ENCODE assay signal across 16 mouse cellular contexts in the genomic region with DNA sequence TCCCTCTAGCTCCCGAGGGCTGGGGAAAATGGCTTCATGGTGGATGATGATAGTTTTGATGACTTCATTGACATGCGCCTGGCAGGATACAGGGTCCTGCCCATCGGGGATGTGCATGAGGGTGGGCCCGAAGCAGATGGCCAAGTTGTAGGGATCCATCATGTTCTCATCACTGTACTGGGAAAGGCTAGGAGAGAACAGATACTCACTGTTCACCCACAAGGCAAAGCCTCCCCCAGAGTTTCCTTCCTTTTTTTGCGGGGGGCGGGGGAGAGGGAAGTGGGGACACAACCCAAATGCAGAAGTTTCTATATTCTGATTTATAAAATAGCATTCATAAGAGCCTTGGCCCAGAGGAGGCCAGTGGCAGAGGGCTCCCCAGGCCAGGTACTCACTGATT. TPM values are rescaled to one million over a fixed set of nuclear protein-coding genes. Genes with fewer than 3 reads are reported as not detected.
A peak's percentile ranks its signal among the peaks of the same experiment; 100 is the strongest.
DNase-seq lines count a peak whose midpoint lies in the region; ATAC-seq and TF ChIP-seq lines count a peak whose summit lies in the region.
"Had no signal": no experiment of that assay in that cellular context is flagged by ENCODE, and none has a peak within 500 bp of the region (broad histone marks: within the 10 kb centered on the region; RNA-seq: fewer than 3 reads in every experiment).

No protein-coding gene starts in this region.

- DNase-seq in heart, adult 2 months: peak; percentile 16 to 25
- DNase-seq in heart, postnatal 36 days: no peak
- peak; percentile 16 to 20 for DNase-seq in lung, adult 18-20 months
- DNase-seq in lung, postnatal 0 days (ENCODE audit: low spot score): no peak
- DNase-seq in left cerebral cortex, postnatal 4 days: no peak
- no peak for DNase-seq in natural killer cell, adult 2 months (ENCODE audit: low spot score in 2 of 2)
- DNase-seq: cerebellum, adult 8-10 months; kidney, adult 11 months; kidney, postnatal 4 days; liver, embryonic 13.5 days; midbrain, embryonic 14.5 days; right cerebral cortex, postnatal 14 days had no signal

- TF ChIP-seq EP300 in heart, adult 2 months (IDR thresholded peaks at IDR 0.05; ENCODE audit: insufficient read depth, low read depth, low read length): no peak
- no peak for TF ChIP-seq EP300 in lung, postnatal 0 days (IDR thresholded peaks at IDR 0.05)

- 77% methylated on average over 6 of the region's 6 CpGs for WGBS in heart, adult 2 months
- 86% methylated on average over 6 of the region's 6 CpGs for WGBS in lung, postnatal 0 days

- no peak overlapping the region for H3K4me3 ChIP-seq in heart, adult 2 months
- H3K4me3 ChIP-seq in lung, postnatal 0 days (ENCODE audit: low read depth, low read length): no peak overlapping the region
- H3K4me3 ChIP-seq: embryonic facial prominence, embryonic 15.5 days; hindbrain, embryonic 15.5 days; liver, embryonic 13.5 days had no signal

- no peak for TF ChIP-seq CTCF in heart, adult 2 months (IDR thresholded peaks at IDR 0.05)
- TF ChIP-seq CTCF in lung, postnatal 0 days (IDR thresholded peaks at IDR 0.05): no peak

- no peaks in the 10 kb centered on the region for H3K36me3 ChIP-seq in heart, adult 2 months (ENCODE audit: control insufficient read depth, insufficient read depth, low read length)
- no peaks in the 10 kb centered on the region for H3K36me3 ChIP-seq in lung, postnatal 0 days (ENCODE audit: insufficient read depth, low read length)
- H3K36me3 ChIP-seq: liver, embryonic 13.5 days had no signal

- H3K9ac ChIP-seq in heart, adult 2 months (ENCODE audit: low read depth, low read length): no peak overlapping the region
- no peak overlapping the region for H3K9ac ChIP-seq in lung, postnatal 0 days (replicated peaks; ENCODE audit: low read depth)
- H3K9ac ChIP-seq: embryonic facial prominence, embryonic 15.5 days; hindbrain, embryonic 15.5 days; liver, embryonic 13.5 days had no signal

- no peaks in the 10 kb centered on the region for H3K79me2 ChIP-seq in heart, adult 2 months (replicated peaks; ENCODE audit: control insufficient read depth, insufficient read depth, low read length)

- H3K27me3 ChIP-seq in heart, adult 2 months (ENCODE audit: control insufficient read depth, insufficient read depth, low read length): no peaks in the 10 kb centered on the region
- no peaks in the 10 kb centered on the region for H3K27me3 ChIP-seq in lung, postnatal 0 days (replicated peaks; ENCODE audit: insufficient read depth, low read length)
- H3K27me3 ChIP-seq: embryonic facial prominence, embryonic 15.5 days; hindbrain, embryonic 15.5 days; liver, embryonic 13.5 days had no signal

- no peak overlapping the region for H3K4me2 ChIP-seq in lung, postnatal 0 days (replicated peaks; ENCODE audit: low read depth, low read length)
- H3K4me2 ChIP-seq: embryonic facial prominence, embryonic 15.5 days; hindbrain, embryonic 15.5 days; liver, embryonic 13.5 days had no signal

- ATAC-seq in lung, postnatal 0 days: no peak
- ATAC-seq in granulocyte monocyte progenitor cell, adult 5-6 weeks (replicated peaks; ENCODE audit: poor library complexity, severe bottlenecking): peak; percentile 89
- peak; percentile 22; the same call in 1 of the 2 replicates for ATAC-seq in neutrophil, adult 5-6 weeks (ENCODE audit: extremely low read depth, insufficient number of reproducible peaks, low FRiP score, poor library complexity, severe bottlenecking)

- intact Hi-C loops in heart, adult 2 months (cut with DNase I): no loop called here
- intact Hi-C loops in heart, postnatal 36 days (cut with DNase I): no loop called here
- intact Hi-C loops in left cerebral cortex, postnatal 4 days (cut with DNase I): no loop called here

- H3K4me1 ChIP-seq in heart, adult 2 months (ENCODE audit: control insufficient read depth, insufficient read depth, low read length): no peaks in the 10 kb centered on the region
- no peaks in the 10 kb centered on the region for H3K4me1 ChIP-seq in lung, postnatal 0 days (ENCODE audit: insufficient read depth, low read depth, low read length)
- H3K4me1 ChIP-seq: embryonic facial prominence, embryonic 15.5 days; hindbrain, embryonic 15.5 days; liver, embryonic 13.5 days had no signal

- H3K27ac ChIP-seq in heart, adult 2 months: no peak overlapping the region
- no peak overlapping the region for H3K27ac ChIP-seq in lung, postnatal 0 days (ENCODE audit: low read length)
- H3K27ac ChIP-seq: embryonic facial prominence, embryonic 15.5 days; hindbrain, embryonic 15.5 days; liver, embryonic 13.5 days had no signal

- TF ChIP-seq POLR2A in heart, adult 2 months (IDR thresholded peaks at IDR 0.05; ENCODE audit: insufficient read depth, low read depth, low read length): no peak

- H3K9me3 ChIP-seq in lung, postnatal 0 days (ENCODE audit: low read length): no peaks in the 10 kb centered on the region
- H3K9me3 ChIP-seq: embryonic facial prominence, embryonic 15.5 days; hindbrain, embryonic 15.5 days; liver, embryonic 13.5 days had no signal

RNA-seq across cellular contexts. Expression of a gene that starts 42.4 kb away (rescaled TPM):
- 1 to 10 TPM; 1.3 to 1.6 TPM for total RNA-seq in heart, adult 2 months (2021)
- 0.53 and 0.66 TPM in 2 replicates for polyA plus RNA-seq in heart, adult 2 months (2012; rRNA removed)
- 1 to 10 TPM; 1.5 to 2.1 TPM for total RNA-seq in heart, postnatal 36 days (2021)
- polyA plus RNA-seq in lung, postnatal 0 days (2015; fragmentation: Nextera tagmentation; extraction: Ambion mirVana): 7.6 and 8.1 TPM in 2 replicates
- total RNA-seq in granulocyte monocyte progenitor cell, adult 5-6 weeks (2014; fragmentation: Nextera tagmentation): 41.5 and 45.1 TPM in 2 replicates
- 59.5 and 64.1 TPM in 2 replicates for total RNA-seq in granulocyte monocyte progenitor cell, adult 5-6 weeks (2017)
- 14.9 and 15.2 TPM in 2 replicates for total RNA-seq in neutrophil, adult 5-6 weeks (2017)
- 10 to 100 TPM in 1 of 2 experiments, 1 to 10 TPM in 1; 9.4 to 10.5 TPM for total RNA-seq in left cerebral cortex, postnatal 4 days (2021)

Comparison
In these comparisons a context has a peak if more than half of its experiments do, and no peak if none do; other contexts are left out.
1. DNase-seq: peak in heart, adult 2 months (2 of 2) and lung, adult 18-20 months (2 of 2); none in heart, postnatal 36 days (0 of 2), lung, postnatal 0 days (single experiment), left cerebral cortex, postnatal 4 days (single experiment) and natural killer cell, adult 2 months (0 of 2).